Mouse (Mus musculus) heart, adult 2 months (tissue): Measurements from ENCODE around the gene Itgb5. TPM values are rescaled to one million over a fixed set of nuclear protein-coding genes. Genes with fewer than 3 reads are reported as not detected.

Experiments used
- DNase-seq, 2 experiments: peaks; one replicate each; pipeline ENCODE4 v3.0.0; 2021
- H3K27ac ChIP-seq: fragments of 200-600 bp; 2 replicates; pipeline ENCODE4 v1.8.1; 2022
- H3K27me3 ChIP-seq: fragments of 200-500 bp; 2 replicates; pipeline ENCODE4 v1.6.1; 2012; ENCODE audit warnings: mild to moderate bottlenecking, low read length, inconsistent platforms, mixed read lengths; ENCODE audit not compliant: control insufficient read depth, insufficient read depth
- H3K36me3 ChIP-seq: fragments of 200-500 bp; 2 replicates; pipeline ENCODE4 v1.6.1; 2012; ENCODE audit warnings: low read length, inconsistent platforms; ENCODE audit not compliant: control insufficient read depth, insufficient read depth
- H3K4me1 ChIP-seq: fragments of 200-500 bp; 2 replicates; pipeline ENCODE4 v1.6.1; 2011; ENCODE audit warnings: low read length; ENCODE audit not compliant: control insufficient read depth, insufficient read depth
- H3K4me3 ChIP-seq: fragments of 200-600 bp; 2 replicates; pipeline ENCODE4 v1.8.1; 2022
- H3K79me2 ChIP-seq: fragments of 200-500 bp; replicated peaks from 2 replicates; pipeline ENCODE4 v1.6.1; 2012; ENCODE audit warnings: mild to moderate bottlenecking, inconsistent platforms, low read length, moderate library complexity, mixed read lengths; ENCODE audit not compliant: control insufficient read depth, insufficient read depth
- H3K9ac ChIP-seq: fragments of 200-500 bp; 2 replicates; pipeline ENCODE4 v1.6.1; 2012; ENCODE audit warnings: low read depth, mild to moderate bottlenecking, control low read depth, inconsistent platforms, low read length, mixed read lengths
- CTCF ChIP-seq: fragments of 200-600 bp; IDR thresholded peaks from 2 replicates; pipeline ENCODE4 v1.8.1; 2022; ENCODE audit warnings: antibody characterized with exemption, mild to moderate bottlenecking, moderate library complexity
- EP300 ChIP-seq: fragments of 200-500 bp; IDR thresholded peaks from 2 replicates; pipeline ENCODE4 v1.6.1; 2011; ENCODE audit warnings: low read depth, low read length, control low read depth; ENCODE audit not compliant: insufficient read depth
- POLR2A ChIP-seq: fragments of 200-500 bp; IDR thresholded peaks from 2 replicates; pipeline ENCODE4 v1.6.1; 2011; ENCODE audit warnings: mild to moderate bottlenecking, low read depth, low read length, control low read depth; ENCODE audit not compliant: insufficient read depth
- WGBS: fragments of 180-500 bp; shearing (Covaris S2); methylation state at CpG from one replicate; pipeline ENCODE4 v1.1.7; 2018; 5-methylcytosine and 5-hydroxymethylcytosine counted together
- intact Hi-C: fragments of 180-260 bp; cut with DNase I; formaldehyde crosslinking; loops from one replicate; pipeline ENCODE4 v1.15.1; 2025
- polyA plus RNA-seq: library from polyadenylated mRNA; depleted of rRNA; stranded (reverse); fragments of >200 nt; gene quantifications from 2 replicates; pipeline ENCODE4 v1.2.3, GENCODE M21; 2012
- total RNA-seq, 2 experiments: library from RNA; stranded (reverse); gene quantifications; 2 replicates each; pipeline ENCODE4 v1.2.3; 2021

Itgb5 gene
- total and polyA plus RNA-seq, 3 experiments = 83.2 to 95.7 (median 95.3) TPM

DNA sequence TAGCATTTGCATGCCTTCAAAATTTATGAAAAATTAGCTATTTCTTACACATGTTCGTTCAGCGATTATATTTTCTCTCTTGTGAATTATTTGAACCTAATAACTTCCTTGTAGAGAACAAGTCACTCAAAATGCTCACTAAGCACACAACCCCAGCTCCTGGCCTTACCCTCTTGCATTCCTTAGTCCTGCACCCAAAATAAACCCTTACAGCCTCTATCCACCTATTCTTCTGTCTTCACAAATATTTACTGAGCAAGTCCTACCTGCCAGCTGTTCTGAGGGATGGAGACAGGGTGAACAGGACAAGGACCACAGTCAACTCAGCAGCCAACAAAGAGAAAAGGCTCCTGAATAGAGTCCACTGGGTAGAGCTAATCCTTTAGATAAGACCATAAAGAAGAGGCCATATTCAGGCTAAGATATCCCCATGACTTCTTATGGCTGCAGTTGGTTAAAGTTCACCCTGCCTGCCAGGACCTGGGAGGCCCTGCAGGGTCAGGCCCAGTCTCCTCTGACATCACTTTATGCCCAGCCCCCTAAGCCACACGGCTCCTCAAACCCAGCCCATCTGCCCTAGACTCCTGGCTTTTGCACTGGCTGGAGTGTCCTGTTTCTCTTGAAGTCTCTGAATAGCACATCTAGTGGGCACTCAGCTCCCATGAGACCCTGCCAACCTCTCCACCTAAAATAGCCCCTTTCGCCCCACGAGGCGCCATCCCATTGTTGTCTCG lies 42.6 kb upstream of the Itgb5 start:
- Histone ChIP-seq H3K36me3 (no peaks in the 10 kb centered on the region), H3K9ac (no peak overlapping the region), H3K79me2 (no peaks in the 10 kb centered on the region), H3K4me3 (no peak overlapping the region), H3K4me1 (peaks cover 6% of the 10 kb centered on the region), H3K27ac (no peak overlapping the region), H3K27me3 (no peaks in the 10 kb centered on the region)
- no peak for DNase-seq
- WGBS = 51% methylated on average over 7 of the region's 7 CpGs
- intact Hi-C loops = no loop called here
- TF ChIP-seq CTCF (no peak), EP300 (no peak), POLR2A (no peak)

DNA sequence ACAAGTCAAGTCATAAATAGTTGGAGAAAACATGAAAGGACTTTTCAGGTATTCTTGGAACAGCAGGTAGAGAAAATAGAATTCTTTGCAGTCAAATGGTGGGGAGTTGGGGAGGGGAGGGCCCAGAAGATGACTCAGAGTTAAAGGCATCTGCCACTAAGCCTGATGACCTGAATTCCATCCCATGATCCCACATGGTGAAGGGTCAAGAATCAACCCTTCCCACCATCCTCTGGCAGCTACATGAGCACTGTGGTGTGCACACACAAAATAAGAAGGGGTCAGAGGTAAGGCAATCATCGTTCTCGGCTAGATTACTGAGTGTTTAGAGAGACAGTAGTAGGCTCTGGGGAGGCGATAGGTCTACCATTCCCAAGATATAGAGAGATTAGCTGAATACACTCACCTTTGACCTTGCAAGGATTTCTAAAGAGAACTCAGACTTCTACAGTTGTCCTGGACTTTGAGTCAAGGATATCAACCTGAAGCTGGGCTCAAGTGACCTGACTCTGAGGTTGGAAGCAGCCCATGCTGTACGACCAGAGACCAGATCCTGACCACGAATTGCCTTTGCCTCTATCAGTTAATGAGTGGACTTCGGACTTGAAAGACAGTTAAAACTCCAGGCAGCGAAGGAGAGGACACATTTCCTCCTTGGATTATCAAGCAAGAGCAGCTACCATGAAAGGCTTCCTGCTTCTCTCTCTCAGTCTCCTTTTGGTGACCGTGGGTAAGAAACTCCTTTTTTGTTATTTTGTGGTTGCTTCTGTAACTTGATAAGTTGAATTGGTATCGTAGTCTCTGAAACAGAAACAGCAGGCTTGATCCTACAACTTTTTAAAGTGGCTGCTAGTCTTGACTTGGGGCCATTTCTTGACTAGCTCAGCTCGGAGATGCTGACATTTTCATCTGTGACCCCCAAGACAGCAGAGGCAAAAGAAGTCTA lies 35.3 kb upstream of the Itgb5 start, which contains the start of gene Muc13:
TSS of gene Muc13 (plus strand) at position 192 of the 946 bp plus-strand sequence.
- WGBS = 74% methylated on average over 10 of the region's 10 CpGs
- H3K9ac ChIP-seq = no peak within 1 kb of the TSS
- no peaks in the 10 kb centered on the region; the same call in 1 of the 2 replicates for H3K4me1 ChIP-seq
- no peak for TF ChIP-seq EP300
- no peak for TF ChIP-seq CTCF
- no peak for TF ChIP-seq POLR2A
- no peak within 1 kb of the TSS for H3K27ac ChIP-seq
- DNase-seq = no peak
- H3K79me2 ChIP-seq = no peaks in the 10 kb centered on the region
- no peaks in the 10 kb centered on the region for H3K27me3 ChIP-seq
- no peak within 1 kb of the TSS for H3K4me3 ChIP-seq
- intact Hi-C loops = no loop called here
- H3K36me3 ChIP-seq = no peaks in the 10 kb centered on the region

DNA sequence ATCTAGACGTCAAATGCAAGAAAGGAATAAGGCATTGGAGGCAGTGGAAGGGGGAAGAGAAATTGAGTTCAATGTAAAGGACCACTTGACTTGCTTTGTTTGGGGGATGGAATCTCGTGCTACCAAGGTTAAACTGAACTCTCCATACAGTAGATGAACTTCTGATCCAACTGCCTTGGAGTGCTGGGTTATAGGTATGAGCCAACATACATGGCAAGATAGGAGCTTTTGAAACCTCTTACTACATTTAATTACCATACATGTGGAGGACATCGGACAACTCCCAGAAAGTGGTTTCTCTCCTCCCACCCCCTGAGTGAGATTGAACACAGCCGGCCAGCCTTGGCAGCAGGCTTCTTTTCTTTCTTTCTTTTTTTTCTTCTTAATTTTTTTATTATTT lies 34.4 kb upstream of the Itgb5 start:
- Histone ChIP-seq H3K27me3 (no peaks in the 10 kb centered on the region), H3K9ac (no peak overlapping the region), H3K27ac (no peak overlapping the region), H3K4me3 (no peak overlapping the region), H3K4me1 (no peaks in the 10 kb centered on the region; the same call in 1 of the 2 replicates), H3K36me3 (no peaks in the 10 kb centered on the region), H3K79me2 (no peaks in the 10 kb centered on the region)
- TF ChIP-seq EP300 = no peak
- no peak for TF ChIP-seq CTCF
- no peak for TF ChIP-seq POLR2A
- intact Hi-C loops = loop anchor here (5.0 kb wide), 2 partner anchors 48 to 233 kb away; no protein-coding TSS in a partner anchor
- no peak for DNase-seq
- 78% methylated on average over 4 of the region's 4 CpGs for WGBS

DNA sequence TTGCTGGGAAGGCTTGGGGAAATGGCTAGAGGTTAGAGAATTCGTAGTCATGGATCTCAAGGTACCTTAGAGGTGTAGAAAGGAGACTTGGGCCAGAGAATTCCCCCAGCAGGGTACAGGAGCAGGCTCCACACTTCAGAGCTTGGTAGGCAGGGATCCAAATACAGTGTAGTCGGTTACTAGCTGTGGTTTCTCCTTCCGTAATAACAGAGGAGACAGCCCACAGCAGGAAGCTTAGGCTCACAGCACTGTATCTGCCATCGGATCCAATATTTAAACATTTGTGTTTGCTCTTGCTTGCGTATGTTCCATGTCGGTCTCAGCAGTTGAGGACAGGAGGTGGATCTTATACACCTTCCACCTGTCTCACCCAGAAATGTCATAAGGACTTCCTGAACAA lies 33.6 kb upstream of the Itgb5 start:
- intact Hi-C loops = loop anchor here (5.0 kb wide), 2 partner anchors 49 to 234 kb away; no protein-coding TSS in a partner anchor
- H3K27me3 ChIP-seq = no peaks in the 10 kb centered on the region
- no peak overlapping the region for H3K4me3 ChIP-seq
- no peak overlapping the region for H3K27ac ChIP-seq
- DNase-seq = no peak
- no peak overlapping the region for H3K9ac ChIP-seq
- no peaks in the 10 kb centered on the region for H3K36me3 ChIP-seq
- WGBS = 77% methylated on average over 6 of the region's 6 CpGs
- no peaks in the 10 kb centered on the region; the same call in 1 of the 2 replicates for H3K4me1 ChIP-seq
- TF ChIP-seq POLR2A (no peak), CTCF (no peak), EP300 (no peak)
- H3K79me2 ChIP-seq = no peaks in the 10 kb centered on the region

DNA sequence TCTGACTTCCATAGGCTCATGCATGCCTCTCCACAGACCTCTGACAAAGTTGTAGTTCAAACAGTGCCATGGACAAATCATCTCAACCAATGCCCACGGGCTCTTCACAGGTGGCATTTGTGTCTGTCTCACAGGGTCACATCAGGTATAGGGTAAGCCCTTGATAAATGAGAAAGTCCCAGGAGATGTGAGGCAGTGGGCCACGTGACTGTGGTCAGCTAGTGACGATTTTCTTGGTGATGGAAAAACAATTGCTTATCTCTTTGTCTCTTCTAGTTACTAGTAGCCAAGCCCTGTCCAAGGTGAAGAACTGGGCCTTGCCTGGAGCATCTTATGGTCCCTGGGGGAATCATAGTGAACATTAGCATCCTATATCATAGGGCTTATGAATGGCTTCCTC lies 32.7 kb upstream of the Itgb5 start:
- Histone ChIP-seq H3K4me3 (no peak overlapping the region), H3K36me3 (no peaks in the 10 kb centered on the region), H3K27me3 (no peaks in the 10 kb centered on the region), H3K79me2 (no peaks in the 10 kb centered on the region), H3K27ac (no peak overlapping the region), H3K4me1 (no peaks in the 10 kb centered on the region; the same call in 1 of the 2 replicates), H3K9ac (no peak overlapping the region)
- WGBS = 66% methylated on average over 3 of the region's 3 CpGs
- intact Hi-C loops = loop anchor here (5.0 kb wide), 2 partner anchors 49 to 234 kb away; no protein-coding TSS in a partner anchor
- no peak for DNase-seq
- TF ChIP-seq EP300 (no peak), CTCF (no peak), POLR2A (no peak)
